Mouse (Mus musculus) heart, embryonic 11.5 days (tissue): ENCODE measurements around the gene Cd27. TPM values are rescaled to one million over a fixed set of nuclear protein-coding genes. Genes with fewer than 3 reads are reported as not detected.

Experiments
- microRNA-seq: library from miRNA; unstranded; fragments of <30 nt; microRNA quantifications from one replicate; pipeline ENCODE4, GENCODE M21; 2016; ENCODE audit warnings: borderline number of aligned reads
- polyA plus RNA-seq: library from polyadenylated mRNA; unstranded; fragments of >200 nt; fragmentation: Nextera tagmentation; extraction: Ambion mirVana; gene quantifications from 2 replicates; pipeline ENCODE4 v1.2.1, GENCODE M21; 2014

Gene Cd27
- polyA plus RNA-seq, 1 experiment from 2014 or later, result 1.4 TPM

Small RNA genes within 50 kb of the gene (microRNA-seq; reads per million reads assigned to microRNA genes)
- 0.47 reads per million for gene Mir3098
- gene Mir8113, result not detected

Other genes starting within 250 kb of the Cd27 start
- 0.41 TPM in 1 of 2 replicates, not detected in the other for gene Pianp, start 240.3 kb downstream of the Cd27 start, polyA plus RNA-seq
- 7.1 and 9.9 TPM in 2 replicates for gene Zfp384, start 227.9 kb downstream of the Cd27 start, polyA plus RNA-seq
- 66.6 and 80.5 TPM in 2 replicates for gene Ing4, start 197.2 kb downstream of the Cd27 start, polyA plus RNA-seq
- gene Acrbp, start 187.3 kb downstream of the Cd27 start, polyA plus RNA-seq, result 8.3 TPM in 2 replicates
- gene Lpar5, start 169.1 kb downstream of the Cd27 start, polyA plus RNA-seq, result 0.27 TPM in 1 of 2 replicates, not detected in the other
- 64.4 and 67.8 TPM in 2 replicates for gene Chd4, start 141.0 kb downstream of the Cd27 start, polyA plus RNA-seq
- 50.7 and 52.9 TPM in 2 replicates for gene Nop2, start 105.1 kb downstream of the Cd27 start, polyA plus RNA-seq
- 6.7 and 11.0 TPM in 2 replicates for gene Iffo1, start 91.8 kb downstream of the Cd27 start, polyA plus RNA-seq
- gene Gapdh, start 70.5 kb downstream of the Cd27 start, polyA plus RNA-seq, result 4,443 and 4,472 TPM in 2 replicates
- gene Ncapd2, start 45.3 kb downstream of the Cd27 start, polyA plus RNA-seq, result 82.3 and 84.0 TPM in 2 replicates
- gene Mrpl51, start 45.2 kb downstream of the Cd27 start, polyA plus RNA-seq, result 226 and 234 TPM in 2 replicates
- gene Vamp1, start 21.5 kb downstream of the Cd27 start, polyA plus RNA-seq, result 1.6 and 2.2 TPM in 2 replicates
- 2.0 and 2.2 TPM in 2 replicates for gene Tapbpl, start 5.2 kb downstream of the Cd27 start, polyA plus RNA-seq
- gene Tuba3a, start 49.0 kb upstream of the Cd27 start, polyA plus RNA-seq, result 0.10 TPM in 1 of 2 replicates, not detected in the other
- 35.0 and 40.7 TPM in 2 replicates for gene Ltbr, start 76.9 kb upstream of the Cd27 start, polyA plus RNA-seq
- gene Scnn1a, start 83.6 kb upstream of the Cd27 start, polyA plus RNA-seq, result 0.69 and 0.93 TPM in 2 replicates
- gene Tnfrsf1a, start 112.4 kb upstream of the Cd27 start, polyA plus RNA-seq, result 33.3 and 37.0 TPM in 2 replicates
- gene Plekhg6, start 143.8 kb upstream of the Cd27 start, polyA plus RNA-seq, result not detected in 2 replicates